Comparison of ENCODE assay signal across 8 mouse cellular contexts in genomic region chr2:51981630-51982029, GRCm38 (mm10). TPM values are rescaled to one million over a fixed set of nuclear protein-coding genes. Genes with fewer than 3 reads are reported as not detected.
A peak's percentile ranks its signal among the peaks of the same experiment; 100 is the strongest.
DNase-seq lines count a peak whose midpoint lies in the region; ATAC-seq lines count a peak whose summit lies in the region.

No protein-coding gene starts in this region.

- no peak overlapping the region; the same call in 1 of the 2 replicates for H3K27ac ChIP-seq in neural tube, embryonic 13.5 days (replicated peaks)
- H3K27ac ChIP-seq in heart, embryonic 10.5 days, result peak overlapping the region; percentile 49; the same call in 1 of the 2 replicates
- H3K27ac ChIP-seq in kidney, embryonic 14.5 days (ENCODE audit: low read depth, low read length), result no peak overlapping the region; the same call in 1 of the 2 replicates

- 0 out of 2 replicates have a peak overlapping the region, but pooled peaks have one; percentile 9 for H3K4me2 ChIP-seq in neural tube, embryonic 13.5 days
- peak overlapping the region; percentile 2; the same call in 1 of the 2 replicates for H3K4me2 ChIP-seq in kidney, embryonic 14.5 days (replicated peaks; ENCODE audit: low read depth, low read length)

- no peak overlapping the region for H3K9ac ChIP-seq in neural tube, embryonic 13.5 days
- H3K9ac ChIP-seq in kidney, embryonic 14.5 days (ENCODE audit: low read depth, low read length), result no peak overlapping the region

- no peak for DNase-seq in neural tube, embryonic 10.5 days (ENCODE audit: extremely low spot score, low spot score)
- no peak for DNase-seq in heart, embryonic 10.5 days (ENCODE audit: low spot score)
- DNase-seq in lung, postnatal 14 days, result peak; percentile 62
- no peak for DNase-seq in spleen, postnatal 10 days (ENCODE audit: low spot score in 2 of 2)
- DNase-seq in urinary bladder, postnatal 4 days (ENCODE audit: low spot score in 2 of 2), result no peak
- DNase-seq in thymus, postnatal 14 days, result no peak

- H3K4me3 ChIP-seq in neural tube, embryonic 13.5 days, result no peak overlapping the region
- no peak overlapping the region for H3K4me3 ChIP-seq in heart, embryonic 10.5 days
- H3K4me3 ChIP-seq in kidney, embryonic 14.5 days (ENCODE audit: low read length), result no peak overlapping the region

- ATAC-seq in neural tube, embryonic 13.5 days (ENCODE audit: low read depth), result no peak
- no peak for ATAC-seq in kidney, embryonic 14.5 days (ENCODE audit: low FRiP score, low TSS enrichment)

- WGBS in neural tube, embryonic 13.5 days, result 66% methylated on average over 11 of the region's 11 CpGs
- 48% methylated on average over 11 of the region's 11 CpGs for WGBS in heart, embryonic 10.5 days
- 41% methylated on average over 11 of the region's 11 CpGs for WGBS in kidney, embryonic 14.5 days

- H3K9me3 ChIP-seq in neural tube, embryonic 13.5 days, result no peaks in the 10 kb centered on the region
- no peaks in the 10 kb centered on the region for H3K9me3 ChIP-seq in heart, embryonic 10.5 days
- H3K9me3 ChIP-seq in kidney, embryonic 14.5 days (ENCODE audit: control insufficient read depth, low read length), result no peaks in the 10 kb centered on the region

- H3K36me3 ChIP-seq in neural tube, embryonic 13.5 days, result no peaks in the 10 kb centered on the region
- no peaks in the 10 kb centered on the region for H3K36me3 ChIP-seq in heart, embryonic 10.5 days
- no peaks in the 10 kb centered on the region for H3K36me3 ChIP-seq in kidney, embryonic 14.5 days (ENCODE audit: control insufficient read depth, insufficient read depth, low read length)

- no peaks in the 10 kb centered on the region for H3K27me3 ChIP-seq in neural tube, embryonic 13.5 days
- H3K27me3 ChIP-seq in heart, embryonic 10.5 days (ENCODE audit: insufficient read depth, poor library complexity, severe bottlenecking), result no peaks in the 10 kb centered on the region
- H3K27me3 ChIP-seq in kidney, embryonic 14.5 days (ENCODE audit: control insufficient read depth, insufficient read depth, low read length), result no peaks in the 10 kb centered on the region

- no peaks in the 10 kb centered on the region for H3K4me1 ChIP-seq in neural tube, embryonic 13.5 days (replicated peaks)
- H3K4me1 ChIP-seq in heart, embryonic 10.5 days, result peaks cover 6% of the 10 kb centered on the region; the same call in 1 of the 2 replicates
- 0 out of 2 replicates have a peak, but pooled peaks cover 4% of the 10 kb centered on the region for H3K4me1 ChIP-seq in kidney, embryonic 14.5 days (ENCODE audit: control insufficient read depth, insufficient read depth, low read length)

RNA-seq across cellular contexts. Expression of gene Nmi, which starts 8.3 kb away (rescaled TPM):
- 5.6 and 5.9 TPM in 2 replicates for polyA plus RNA-seq in neural tube, embryonic 13.5 days (2015; fragmentation: Nextera tagmentation; extraction: Ambion mirVana)
- polyA plus RNA-seq in heart, embryonic 10.5 days (2016; fragmentation: Nextera tagmentation; extraction: Ambion mirVana), result 6.5 and 8.0 TPM in 2 replicates
- 13.8 and 17.7 TPM in 2 replicates for polyA plus RNA-seq in kidney, embryonic 14.5 days (2014; fragmentation: Nextera tagmentation; extraction: Ambion mirVana)

RNA-seq across cellular contexts. Expression of gene Rbm43, which starts 46.7 kb away (rescaled TPM):
- 3.6 and 6.1 TPM in 2 replicates for polyA plus RNA-seq in neural tube, embryonic 13.5 days (2015; fragmentation: Nextera tagmentation; extraction: Ambion mirVana)
- polyA plus RNA-seq in heart, embryonic 10.5 days (2016; fragmentation: Nextera tagmentation; extraction: Ambion mirVana), result 10.4 and 10.7 TPM in 2 replicates
- 8.3 and 12.9 TPM in 2 replicates for polyA plus RNA-seq in kidney, embryonic 14.5 days (2014; fragmentation: Nextera tagmentation; extraction: Ambion mirVana)

RNA-seq across cellular contexts. Expression of gene Tnfaip6, which starts 56.2 kb away (rescaled TPM):
- 7.4 and 12.2 TPM in 2 replicates for polyA plus RNA-seq in neural tube, embryonic 13.5 days (2015; fragmentation: Nextera tagmentation; extraction: Ambion mirVana)
- 4.5 and 6.7 TPM in 2 replicates for polyA plus RNA-seq in heart, embryonic 10.5 days (2016; fragmentation: Nextera tagmentation; extraction: Ambion mirVana)
- polyA plus RNA-seq in kidney, embryonic 14.5 days (2014; fragmentation: Nextera tagmentation; extraction: Ambion mirVana), result 7.7 and 8.2 TPM in 2 replicates
